Mouse (Mus musculus) liver, embryonic 14 days (tissue): Measurements from ENCODE around the gene Wdr31. TPM values are rescaled to one million over a fixed set of nuclear protein-coding genes. Genes with fewer than 3 reads are reported as not detected.

Experiments
- polyA plus RNA-seq: library from polyadenylated mRNA; depleted of rRNA; stranded (reverse); fragments of >200 nt; gene quantifications from 2 replicates; pipeline ENCODE4 v1.2.3, GENCODE M21; 2012; rRNA removed

Wdr31 gene
- 0.58 and 0.66 TPM in 2 replicates for polyA plus RNA-seq

DNA sequence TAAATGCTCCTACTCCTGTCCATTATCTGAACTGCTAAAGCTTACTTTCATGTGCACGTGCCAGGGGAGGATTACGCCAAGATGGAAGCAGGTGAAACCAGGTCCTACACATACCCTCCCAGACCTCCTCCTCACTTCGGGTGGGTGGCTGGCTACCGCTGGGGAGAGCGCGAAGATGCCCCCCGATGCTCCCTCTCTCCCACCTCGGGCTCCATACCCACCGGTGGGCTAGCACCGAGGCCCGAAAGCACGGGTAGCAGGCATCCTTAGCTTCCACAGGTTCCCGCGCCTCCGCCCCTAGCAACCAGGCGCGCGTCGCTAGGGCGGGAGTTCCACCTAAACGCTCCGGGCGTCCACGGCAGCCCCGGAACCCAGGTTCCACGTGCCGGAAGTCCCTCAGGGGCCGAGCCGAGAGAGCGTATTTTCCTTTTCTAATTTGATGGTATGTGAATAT lies at the start of gene Wdr31:
Gene Wdr31, minus strand, starts transcription at position 299 of the 454 bp plus-strand sequence.

DNA sequence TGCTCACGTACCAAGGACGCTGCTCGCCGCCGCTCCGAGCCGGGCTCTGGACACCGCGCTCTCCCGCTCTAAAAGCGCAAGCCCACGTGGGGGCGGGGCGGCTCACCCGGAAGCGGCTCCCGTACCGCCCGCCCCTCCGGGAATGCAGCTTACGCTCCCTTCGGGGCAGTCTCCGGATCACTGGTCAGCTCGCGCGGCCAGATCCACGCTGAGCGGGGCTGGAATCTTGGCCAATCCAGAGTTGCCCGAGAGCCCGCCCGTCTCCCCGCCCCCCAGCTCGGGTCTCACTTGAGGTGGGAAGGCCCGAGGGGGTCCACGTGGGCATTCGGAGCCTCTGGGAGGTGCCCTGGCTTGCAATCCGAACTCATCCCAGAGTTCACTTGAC lies 49.1 kb upstream of the Wdr31 start, which contains the start of gene Alad:
Gene Alad, minus strand, starts transcription at position 70 of the 385 bp plus-strand sequence.

DNA sequence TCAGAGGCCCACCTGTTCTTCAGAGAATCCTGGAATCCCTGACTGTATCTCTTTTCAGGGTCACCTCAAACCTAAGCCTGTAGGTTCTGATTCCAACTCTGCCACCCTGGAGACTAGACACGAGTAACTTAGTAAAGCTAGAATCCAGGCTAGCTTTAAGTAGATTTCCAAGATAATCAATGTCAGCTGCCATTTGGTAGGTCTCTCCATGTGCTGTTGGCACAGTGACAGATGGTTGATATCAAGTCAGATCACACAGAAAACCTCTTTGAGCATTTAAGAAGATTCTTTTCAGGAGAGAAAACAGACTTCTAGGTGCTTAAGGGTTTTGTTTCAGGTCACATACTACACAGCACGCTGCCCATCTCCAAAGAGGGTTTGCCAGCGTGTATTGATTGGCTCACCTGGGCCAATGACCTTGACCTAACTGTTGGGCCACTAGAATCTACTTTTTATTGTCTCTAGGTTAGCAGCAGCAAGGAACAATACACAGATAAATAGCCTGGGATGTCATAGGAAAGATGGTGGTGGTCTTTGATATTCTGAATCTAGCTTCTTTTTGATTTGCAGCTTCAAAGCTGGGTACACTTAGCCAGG lies 32.8 kb upstream of the Wdr31 start, which contains the start of gene Hdhd3:
Gene Hdhd3, minus strand, starts transcription at position 94 of the 597 bp plus-strand sequence.

GRCm38 (mm10) chr4:62479937-62480708 lies 9.4 kb upstream of the Wdr31 start, which contains the start of gene Bspry:
TSS of gene Bspry (plus strand) at chr4:62480053.

GRCm38 (mm10) chr4:62435081-62435480 lies 35.6 kb downstream of the Wdr31 start, which contains the start of gene Rnf183:
TSS of gene Rnf183 (minus strand) at chr4:62435252.

DNA sequence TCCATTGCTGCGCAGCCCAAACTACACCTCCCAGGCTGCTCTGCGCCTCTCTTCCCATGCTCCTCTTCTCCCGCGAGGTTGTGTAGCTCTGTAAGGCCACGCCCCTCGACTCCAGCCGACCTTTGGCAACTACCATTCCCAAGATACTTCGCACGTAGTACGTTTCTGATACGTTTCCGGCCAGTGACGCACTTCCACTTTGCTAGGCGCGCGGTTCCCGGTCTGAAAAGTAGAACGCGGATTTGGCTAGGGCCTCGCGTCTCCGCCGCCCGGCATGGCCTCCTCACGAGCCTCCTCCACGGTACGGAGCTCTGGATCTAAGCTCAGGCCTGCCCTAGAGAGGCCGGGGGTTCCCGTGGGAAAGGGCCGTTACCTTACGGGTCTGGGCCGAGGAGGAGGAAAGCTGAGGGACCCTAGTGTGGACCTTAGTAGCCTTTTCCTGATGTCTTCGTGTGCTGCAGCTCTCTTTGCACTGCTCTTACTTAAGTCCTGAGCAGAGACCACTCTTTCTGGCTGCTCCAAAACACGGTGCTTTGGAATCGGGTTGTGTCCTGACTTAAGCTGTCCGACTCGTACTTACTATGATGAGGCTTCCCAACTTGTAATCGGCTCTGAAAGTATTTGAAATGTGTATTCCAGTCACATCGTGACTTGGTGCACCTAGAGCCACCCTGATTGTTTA lies 62.0 kb downstream of the Wdr31 start, which contains the start of the genes Cdc26 and Prpf4:
Gene Cdc26, minus strand, starts transcription at position 42 of the 682 bp plus-strand sequence.
Gene Prpf4, plus strand, starts transcription at position 197 of the 682 bp plus-strand sequence.

Other genes with a start within 250 kb of the Wdr31 start
- gene Zfp37, start 239.8 kb downstream of the Wdr31 start, polyA plus RNA-seq: 0.27 and 0.30 TPM in 2 replicates
- 3.6 and 4.4 TPM in 2 replicates for gene Slc31a2, start 208.3 kb downstream of the Wdr31 start, polyA plus RNA-seq
- gene Fkbp15, start 110.3 kb downstream of the Wdr31 start, polyA plus RNA-seq: 9.3 and 10.7 TPM in 2 replicates
- 22.1 and 26.2 TPM in 2 replicates for gene Slc31a1, start 110.2 kb downstream of the Wdr31 start, polyA plus RNA-seq
- 46.4 and 53.1 TPM in 2 replicates for gene Cdc26, start 62.3 kb downstream of the Wdr31 start, polyA plus RNA-seq
- gene Prpf4, start 62.1 kb downstream of the Wdr31 start, polyA plus RNA-seq: 8.8 and 10.0 TPM in 2 replicates
- not detected in 2 replicates for gene Rnf183, start 35.6 kb downstream of the Wdr31 start, polyA plus RNA-seq
- 0.14 and 0.19 TPM in 2 replicates for gene Bspry, start 9.2 kb upstream of the Wdr31 start, polyA plus RNA-seq
- gene Hdhd3, start 32.6 kb upstream of the Wdr31 start, polyA plus RNA-seq: 3.2 and 3.4 TPM in 2 replicates
- 237 and 291 TPM in 2 replicates for gene Alad, start 49.0 kb upstream of the Wdr31 start, polyA plus RNA-seq
- 42.3 and 44.3 TPM in 2 replicates for gene Pole3, start 54.2 kb upstream of the Wdr31 start, polyA plus RNA-seq
- 0.10 and 0.15 TPM in 2 replicates for gene 4933430I17Rik, start 54.5 kb upstream of the Wdr31 start, polyA plus RNA-seq
- 3.7 and 4.3 TPM in 2 replicates for gene Rgs3, start 89.0 kb upstream of the Wdr31 start, polyA plus RNA-seq